Mouse (Mus musculus): Measurements from ENCODE around the gene Pknox2.
A peak's percentile ranks its signal among the peaks of the same experiment; 100 is the strongest.

DNA sequence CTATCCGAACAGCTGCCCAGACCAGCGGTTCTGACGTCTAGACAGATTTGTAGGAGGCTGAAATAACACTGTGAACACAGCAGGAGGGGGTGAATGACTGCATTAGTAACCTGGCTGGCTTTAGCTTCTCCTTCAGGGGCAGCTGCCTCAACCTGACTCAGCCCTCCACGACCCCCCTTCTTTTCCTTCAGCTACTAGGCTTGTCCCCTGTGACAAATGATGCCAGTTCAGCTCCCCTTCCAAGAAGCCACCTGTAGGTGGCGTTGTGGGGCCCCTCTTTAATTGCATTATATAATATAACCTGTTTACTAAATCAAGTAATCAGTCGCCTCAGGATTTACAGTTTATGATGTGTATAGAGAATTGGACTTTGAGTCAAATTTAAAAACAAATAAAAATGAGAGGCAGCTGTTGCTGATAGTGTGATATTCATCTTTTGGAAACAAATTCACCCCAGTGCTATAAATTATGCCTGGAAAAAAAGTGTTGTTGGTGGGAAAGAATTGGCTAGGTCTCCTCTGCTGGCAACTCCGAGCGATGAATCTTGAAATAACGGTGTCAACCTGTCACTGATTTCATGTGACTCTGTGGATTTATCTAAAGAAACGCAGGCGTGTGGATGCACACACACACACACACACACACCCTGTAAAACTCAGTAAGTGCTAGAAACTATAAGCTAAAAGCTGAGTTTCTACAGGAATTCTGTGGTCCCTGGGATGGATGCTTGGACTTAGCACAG lies 173.6 kb downstream of the Pknox2 start:
- TF ChIP-seq CTCF (IDR thresholded peaks at IDR 0.05; ENCODE audit: insufficient read depth, low read length) (0 out of 2 replicates have a peak, but pooled peaks have one; percentile 6), POLR2A (IDR thresholded peaks at IDR 0.05; ENCODE audit: borderline replicate concordance, extremely low read depth, low read depth, low read length) (no peak)

Data from lung, adult 2 months (tissue).